Mouse (Mus musculus): ENCODE measurements around the gene Adam11.

GRCm38 (mm10) chr11:102769993-102770661 lies 8.9 kb downstream of the Adam11 start:
- TF ChIP-seq CTCF (IDR thresholded peaks at IDR 0.05; ENCODE audit: borderline replicate concordance, insufficient read depth, low read length) (no peak), POLR2A (IDR thresholded peaks at IDR 0.05; ENCODE audit: low read depth, low read length) (no peak)
